Mouse (Mus musculus) spleen, postnatal 10 days (tissue): Measurements from ENCODE around the gene Mrpl12.

ENCODE experiments used
- DNase-seq, 2 experiments: peaks; one replicate each; pipeline ENCODE4 v3.0.0; 2021 to 2022; ENCODE audit warnings: low spot score in 2 of 2

Mrpl12 gene

DNA sequence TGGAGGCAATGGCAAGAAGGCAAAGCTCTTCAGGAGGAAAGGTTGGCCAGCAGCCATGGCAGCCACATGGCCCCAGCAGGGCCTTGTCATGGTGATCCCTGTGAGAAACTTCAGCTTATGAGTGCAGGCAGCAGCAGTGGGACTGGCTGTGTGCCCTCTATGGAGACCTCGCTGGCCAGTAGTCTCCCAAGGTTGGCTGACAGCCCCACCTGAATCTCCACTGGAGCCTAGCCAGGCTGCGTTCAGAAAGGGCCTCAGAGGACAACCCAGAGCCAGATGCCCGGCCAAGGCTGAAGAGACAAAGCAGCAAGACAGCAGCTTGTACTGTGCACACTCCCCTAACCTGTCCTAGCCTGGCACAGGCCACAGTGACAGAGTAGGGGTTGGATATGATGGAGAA is 54.1 kb downstream of the Mrpl12 start:
- no peak for DNase-seq
